Mouse (Mus musculus): ENCODE measurements around the gene Dcdc2a. TPM values are rescaled to one million over a fixed set of nuclear protein-coding genes. Genes with fewer than 3 reads are reported as not detected.

Gene Dcdc2a
- polyA plus RNA-seq (2015; fragmentation: Nextera tagmentation; extraction: Ambion mirVana): 4.3 and 4.8 TPM in 2 replicates

GRCm38 (mm10) chr13:25055873-25056667, at the start of gene Dcdc2a:
Gene Dcdc2a (plus strand): TSS chr13:25056004.
- peak within 1 kb of the TSS; percentile 67 for H3K4me3 ChIP-seq
- peaks cover 17% of the 10 kb centered on the region for H3K27me3 ChIP-seq
- ATAC-seq (ENCODE audit: low FRiP score, low read depth): peak; percentile 71
- no peak within 1 kb of the TSS for H3K27ac ChIP-seq (replicated peaks)
- WGBS: 3% methylated on average over 63 of the region's 63 CpGs
- peak within 1 kb of the TSS; percentile 100 for H3K4me2 ChIP-seq
- H3K9me3 ChIP-seq: no peaks in the 10 kb centered on the region
- H3K4me1 ChIP-seq (replicated peaks): peaks cover 19% of the 10 kb centered on the region
- no peaks in the 10 kb centered on the region for H3K36me3 ChIP-seq
- peak within 1 kb of the TSS; percentile 24 for H3K9ac ChIP-seq

GRCm38 (mm10) chr13:25007115-25007514, 48.7 kb upstream of the Dcdc2a start:
- Histone ChIP-seq H3K27me3 (no peaks in the 10 kb centered on the region), H3K4me1 (replicated peaks) (no peaks in the 10 kb centered on the region), H3K9ac (no peak overlapping the region), H3K9me3 (no peaks in the 10 kb centered on the region), H3K27ac (replicated peaks) (no peak overlapping the region), H3K36me3 (peaks cover 18% of the 10 kb centered on the region), H3K4me3 (no peak overlapping the region), H3K4me2 (no peak overlapping the region)
- ATAC-seq (ENCODE audit: low FRiP score, low read depth): no peak
- 79% methylated on average over 7 of the region's 8 CpGs for WGBS

GRCm38 (mm10) chr13:25018316-25018715, 37.5 kb upstream of the Dcdc2a start:
- Histone ChIP-seq H3K27me3 (no peaks in the 10 kb centered on the region), H3K4me2 (peak overlapping the region; percentile 84), H3K36me3 (peaks cover 8% of the 10 kb centered on the region; the same call in 1 of the 2 replicates), H3K4me1 (replicated peaks) (peaks cover 23% of the 10 kb centered on the region), H3K9ac (no peak overlapping the region), H3K4me3 (no peak overlapping the region), H3K9me3 (no peaks in the 10 kb centered on the region), H3K27ac (replicated peaks) (no peak overlapping the region)
- no peak for ATAC-seq (ENCODE audit: low FRiP score, low read depth)
- WGBS: 91% methylated on average over 9 of the region's 9 CpGs

- Histone ChIP-seq H3K9ac (peak within 1 kb of the TSS; percentile 98), H3K4me2 (peak within 1 kb of the TSS; percentile 84), H3K27ac (replicated peaks) (peak within 1 kb of the TSS; percentile 87), H3K4me3 (peak within 1 kb of the TSS; percentile 79), H3K36me3 (peaks cover 8% of the 10 kb centered on the region; the same call in 1 of the 2 replicates), H3K27me3 (no peaks in the 10 kb centered on the region), H3K4me1 (replicated peaks) (peaks cover 23% of the 10 kb centered on the region), H3K9me3 (no peaks in the 10 kb centered on the region)
- peak; percentile 97 for ATAC-seq (ENCODE audit: low FRiP score, low read depth)
- under 1% methylated on average over 78 of the region's 84 CpGs for WGBS
Observed at GRCm38 (mm10) chr13:25019793-25020539, 35.8 kb upstream of the Dcdc2a start, which contains the start of gene Mrs2. Gene Mrs2 (minus strand): TSS chr13:25020379.

GRCm38 (mm10) chr13:25020540-25020892, 35.3 kb upstream of the Dcdc2a start:
- Histone ChIP-seq H3K27ac (replicated peaks) (peak overlapping the region; percentile 87), H3K9me3 (no peaks in the 10 kb centered on the region), H3K4me2 (peak overlapping the region; percentile 84), H3K9ac (peak overlapping the region; percentile 98), H3K27me3 (no peaks in the 10 kb centered on the region), H3K4me3 (peak overlapping the region; percentile 79), H3K36me3 (peaks cover 8% of the 10 kb centered on the region; the same call in 1 of the 2 replicates), H3K4me1 (replicated peaks) (peaks cover 23% of the 10 kb centered on the region)
- peak; percentile 7; the same call in 1 of the 2 replicates for ATAC-seq (ENCODE audit: low FRiP score, low read depth)
- 56% methylated on average over 4 of the region's 4 CpGs for WGBS

GRCm38 (mm10) chr13:25022386-25022785, 33.4 kb upstream of the Dcdc2a start:
- no peak for ATAC-seq (ENCODE audit: low FRiP score, low read depth)
- peaks cover 5% of the 10 kb centered on the region; the same call in 1 of the 2 replicates for H3K36me3 ChIP-seq
- WGBS: 66% methylated on average over 4 of the region's 4 CpGs

GRCm38 (mm10) chr13:25023129-25023528, 32.7 kb upstream of the Dcdc2a start:
- Histone ChIP-seq H3K9ac (no peak overlapping the region), H3K27ac (replicated peaks) (no peak overlapping the region), H3K27me3 (no peaks in the 10 kb centered on the region), H3K9me3 (no peaks in the 10 kb centered on the region), H3K4me3 (no peak overlapping the region), H3K36me3 (no peaks in the 10 kb centered on the region), H3K4me2 (no peak overlapping the region), H3K4me1 (replicated peaks) (peaks cover 19% of the 10 kb centered on the region)
- no peak for ATAC-seq (ENCODE audit: low FRiP score, low read depth)
- 75% methylated on average over 3 of the region's 3 CpGs for WGBS

More at GRCm38 (mm10) chr13:25022386-25022785, 33.4 kb upstream of the Dcdc2a start:
- Histone ChIP-seq H3K4me2 (no peak overlapping the region), H3K9me3 (no peaks in the 10 kb centered on the region), H3K27me3 (no peaks in the 10 kb centered on the region), H3K4me3 (no peak overlapping the region), H3K4me1 (replicated peaks) (peaks cover 23% of the 10 kb centered on the region), H3K27ac (replicated peaks) (no peak overlapping the region), H3K9ac (no peak overlapping the region)

GRCm38 (mm10) chr13:25024655-25025054, 31.1 kb upstream of the Dcdc2a start:
- no peak overlapping the region for H3K4me2 ChIP-seq
- H3K9me3 ChIP-seq: no peaks in the 10 kb centered on the region
- H3K4me1 ChIP-seq (replicated peaks): peaks cover 5% of the 10 kb centered on the region; the same call in 1 of the 2 replicates
- H3K27me3 ChIP-seq: no peaks in the 10 kb centered on the region
- no peak overlapping the region for H3K9ac ChIP-seq
- no peaks in the 10 kb centered on the region for H3K36me3 ChIP-seq
- H3K4me3 ChIP-seq: no peak overlapping the region
- no peak for ATAC-seq (ENCODE audit: low FRiP score, low read depth)
- WGBS: 34% methylated on average over 2 of the region's 2 CpGs
- no peak overlapping the region for H3K27ac ChIP-seq (replicated peaks)

GRCm38 (mm10) chr13:25026409-25027113, 29.2 kb upstream of the Dcdc2a start:
- no peak for ATAC-seq (ENCODE audit: low FRiP score, low read depth)
- Histone ChIP-seq H3K36me3 (no peaks in the 10 kb centered on the region), H3K4me3 (no peak overlapping the region), H3K27me3 (no peaks in the 10 kb centered on the region), H3K9ac (no peak overlapping the region), H3K4me2 (no peak overlapping the region), H3K9me3 (no peaks in the 10 kb centered on the region), H3K4me1 (replicated peaks) (no peaks in the 10 kb centered on the region), H3K27ac (replicated peaks) (no peak overlapping the region)
- WGBS: 67% methylated on average over 6 of the region's 6 CpGs

- Histone ChIP-seq H3K9me3 (no peaks in the 10 kb centered on the region), H3K27ac (replicated peaks) (no peak overlapping the region), H3K27me3 (no peaks in the 10 kb centered on the region), H3K4me1 (replicated peaks) (no peaks in the 10 kb centered on the region), H3K9ac (no peak overlapping the region), H3K36me3 (no peaks in the 10 kb centered on the region), H3K4me2 (no peak overlapping the region), H3K4me3 (no peak overlapping the region)
- 70% methylated on average over 3 of the region's 3 CpGs for WGBS
- no peak for ATAC-seq (ENCODE audit: low FRiP score, low read depth)
Observed at GRCm38 (mm10) chr13:25027114-25027425, 28.7 kb upstream of the Dcdc2a start.

GRCm38 (mm10) chr13:25039488-25039887, 16.3 kb upstream of the Dcdc2a start:
- H3K36me3 ChIP-seq: no peaks in the 10 kb centered on the region

More at GRCm38 (mm10) chr13:25039488-25039887, 16.3 kb upstream of the Dcdc2a start:
- Histone ChIP-seq H3K4me2 (no peak overlapping the region), H3K9ac (no peak overlapping the region), H3K9me3 (no peaks in the 10 kb centered on the region), H3K4me1 (replicated peaks) (no peaks in the 10 kb centered on the region), H3K27ac (replicated peaks) (no peak overlapping the region), H3K4me3 (no peak overlapping the region), H3K27me3 (no peaks in the 10 kb centered on the region)
- 82% methylated on average over 2 of the region's 2 CpGs for WGBS
- no peak for ATAC-seq (ENCODE audit: low FRiP score, low read depth)

All from hindbrain, embryonic 15.5 days (tissue).